Mouse (Mus musculus): ENCODE data around the gene Spaca4. TPM values are rescaled to one million over a fixed set of nuclear protein-coding genes. Genes with fewer than 3 reads are reported as not detected.
A peak's percentile ranks its signal among the peaks of the same experiment; 100 is the strongest.

The Spaca4 gene
- total and polyA plus RNA-seq, 3 experiments: not detected

DNA sequence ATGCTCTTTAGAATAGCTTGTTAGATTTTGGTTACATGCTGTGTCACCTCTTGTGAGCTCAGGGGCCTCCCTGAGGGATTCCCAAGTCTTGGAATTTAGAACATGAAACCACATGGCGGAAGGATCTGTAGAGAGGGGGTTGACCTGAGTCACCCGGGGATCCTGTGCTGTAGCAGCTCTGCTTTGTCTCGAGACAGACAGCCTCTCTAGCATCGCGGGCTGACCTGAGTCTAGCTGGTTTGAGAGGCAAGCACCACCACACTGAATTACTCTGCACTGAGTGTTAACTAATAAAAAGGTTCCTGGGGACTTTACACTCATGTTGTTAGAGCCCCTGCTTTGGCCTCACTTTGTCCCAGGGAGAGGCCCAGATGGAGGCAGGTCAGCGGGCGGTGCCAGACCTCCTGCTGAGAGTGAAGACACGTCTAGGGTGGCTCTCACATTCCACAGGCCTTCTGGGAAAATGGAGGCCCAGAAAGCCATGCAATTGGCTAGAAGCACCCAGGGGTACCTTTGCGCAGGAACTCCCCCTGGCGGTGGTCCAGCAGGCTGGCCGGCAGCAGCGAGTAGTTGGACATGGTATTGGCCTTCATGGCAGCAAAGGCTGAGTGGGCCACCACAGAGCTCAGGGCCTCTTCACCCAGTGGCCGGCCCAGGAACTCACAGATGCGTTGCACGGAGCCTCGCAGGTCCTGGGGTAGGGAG lies 5.3 kb upstream of the Spaca4 start:
- no peak overlapping the region for H3K4me2 ChIP-seq (ENCODE audit: insufficient read depth, low read depth, poor library complexity, severe bottlenecking)
- H3K27ac ChIP-seq (ENCODE audit: insufficient read depth, low read depth): no peak overlapping the region
- DNase-seq (ENCODE audit: extremely low read depth): peak; percentile 63
- H3K27me3 ChIP-seq (replicated peaks): no peaks in the 10 kb centered on the region
- peaks cover 0 to 15% of the 10 kb centered on the region in 2 experiments; a peak in 2 of 4 replicates for H3K4me1 ChIP-seq (ENCODE audit: control insufficient read depth in 1 of 2, insufficient read depth in 2 of 2)
- H3K4me3 ChIP-seq (replicated peaks in 1 of 3; ENCODE audit: low read depth in 2 of 3, low read length in 2 of 3, poor library complexity in 1 of 3): no peak overlapping the region
- dilution Hi-C loops (cut with MboI; ENCODE audit: extremely low pct_ligation_motif_present, extremely low pct_unique_long_range_greater_than_20kb, low sequenced_read_pairs) (no loop called here), in situ Hi-C loops (cut with MboI; ENCODE audit: low pct_ligation_motif_present, low pct_unique_long_range_greater_than_20kb, low sequenced_read_pairs) (loop anchor here (10.0 kb wide), 2 partner anchors 194 to 274 kb away; partner anchors contain the start of genes Ccdc114 and Emp3)
- no peaks in the 10 kb centered on the region for H3K9me3 ChIP-seq (replicated peaks; ENCODE audit: low read length)
- no peak overlapping the region for H3K9ac ChIP-seq (ENCODE audit: insufficient read depth, low read depth)
- H3K36me3 ChIP-seq (replicated peaks in 1 of 2; ENCODE audit: control insufficient read depth in 1 of 2, insufficient read depth in 1 of 2, low read length in 1 of 2): peaks cover 27 to 44% of the 10 kb centered on the region in 2 experiments
- TF ChIP-seq JUN (IDR thresholded peaks at IDR 0.05; ENCODE audit: insufficient read depth, low read depth, low read length) (no peak), TCF12 (IDR thresholded peaks at IDR 0.05; ENCODE audit: low read depth, low read length) (no peak), HCFC1 (IDR thresholded peaks at IDR 0.05; ENCODE audit: low read depth, low read length) (peak; percentile 27; the same call in 1 of the 2 replicates), MAFK (IDR thresholded peaks at IDR 0.05; ENCODE audit: insufficient replicate concordance, low read length) (no peak), CTCF (conservative IDR thresholded peaks at IDR 0.05 in 1 of 2, IDR thresholded peaks at IDR 0.05 in 1 of 2; ENCODE audit: low read depth in 2 of 2, low read length in 2 of 2) (peak in 1 of 2 experiments; percentile 74; a peak in 3 of 4 replicates), MXI1 (IDR thresholded peaks at IDR 0.05; ENCODE audit: low read depth, low read length) (no peak), CHD2 (IDR thresholded peaks at IDR 0.05; ENCODE audit: low read length) (no peak), NRF1 (IDR thresholded peaks at IDR 0.05; ENCODE audit: low read depth, low read length) (0 out of 2 replicates have a peak, but pooled peaks have one; percentile 26), RAD21 (IDR thresholded peaks at IDR 0.05; ENCODE audit: low read depth, low read length) (peak; percentile 42), MEF2A (IDR thresholded peaks at IDR 0.05; ENCODE audit: borderline replicate concordance, low read depth, low read length) (0 out of 2 replicates have a peak, but pooled peaks have one; percentile 32), E2F4 (IDR thresholded peaks at IDR 0.05; ENCODE audit: insufficient replicate concordance, low read depth, low read length) (no peak), PAX5 (IDR thresholded peaks at IDR 0.05; ENCODE audit: low read length) (no peak), ZNF384 (IDR thresholded peaks at IDR 0.05; ENCODE audit: low read depth, low read length) (no peak), KAT2A (IDR thresholded peaks at IDR 0.05; ENCODE audit: insufficient replicate concordance, low read length) (no peak), UBTF (IDR thresholded peaks at IDR 0.05; ENCODE audit: low read depth, low read length) (no peak), MYC (IDR thresholded peaks at IDR 0.05; ENCODE audit: low read depth, low read length) (no peak), USF1 (IDR thresholded peaks at IDR 0.05; ENCODE audit: low read depth, low read length) (no peak), MAX (IDR thresholded peaks at IDR 0.05; ENCODE audit: low read length) (0 out of 2 replicates have a peak, but pooled peaks have one; percentile 11), CHD1 (IDR thresholded peaks at IDR 0.05; ENCODE audit: low read depth, low read length) (no peak), POLR2A (IDR thresholded peaks at IDR 0.05; ENCODE audit: low read depth, low read length) (no peak), MAZ (IDR thresholded peaks at IDR 0.05; ENCODE audit: low read depth, low read length) (no peak), EP300 (IDR thresholded peaks at IDR 0.05; ENCODE audit: low read length) (no peak), BHLHE40 (IDR thresholded peaks at IDR 0.05; ENCODE audit: low read depth, low read length) (no peak), IRF4 (IDR thresholded peaks at IDR 0.05; ENCODE audit: low read depth, low read length) (no peak), POLR2AphosphoS2 (IDR thresholded peaks at IDR 0.05; ENCODE audit: low read depth, low read length) (no peak; the same call in 1 of the 2 replicates), NELFE (IDR thresholded peaks at IDR 0.05; ENCODE audit: low read depth, low read length) (0 out of 2 replicates have a peak, but pooled peaks have one; percentile 25), RCOR1 (conservative IDR thresholded peaks at IDR 0.05; ENCODE audit: low read depth, low read length) (no peak), ETS1 (conservative IDR thresholded peaks at IDR 0.05; ENCODE audit: low read depth, low read length) (no peak), ZMIZ1 (IDR thresholded peaks at IDR 0.05; ENCODE audit: low read depth, low read length) (no peak), ZC3H11A (IDR thresholded peaks at IDR 0.05; ENCODE audit: low read depth, low read length) (no peak), ELF1 (IDR thresholded peaks at IDR 0.05; ENCODE audit: low read depth, low read length) (0 out of 2 replicates have a peak, but pooled peaks have one; percentile 21), USF2 (conservative IDR thresholded peaks at IDR 0.05; ENCODE audit: low read depth, low read length) (no peak), JUND (conservative IDR thresholded peaks at IDR 0.05; ENCODE audit: low read depth, low read length) (no peak), GABPA (IDR thresholded peaks at IDR 0.05; ENCODE audit: insufficient replicate concordance, low read depth, low read length) (no peak), TBP (conservative IDR thresholded peaks at IDR 0.05; ENCODE audit: low read depth, low read length) (no peak), SMC3 (IDR thresholded peaks at IDR 0.05; ENCODE audit: low read depth, low read length) (peak; percentile 55), SIN3A (IDR thresholded peaks at IDR 0.05; ENCODE audit: low read length) (no peak), ZKSCAN1 (IDR thresholded peaks at IDR 0.05; ENCODE audit: borderline replicate concordance, low read depth, low read length) (no peak)
- no peaks in the 10 kb centered on the region for H3K79me2 ChIP-seq (replicated peaks; ENCODE audit: control insufficient read depth, extremely low read depth, insufficient read depth, poor library complexity, severe bottlenecking)

Data from CH12.LX (cell line).